Mouse (Mus musculus) liver, postnatal 0 days (tissue): ENCODE results near the gene Fam71b.

ENCODE experiments used
- CTCF ChIP-seq: sonication (generic); IDR thresholded peaks from 2 replicates; pipeline ENCODE4 v1.5.1; 2016; ENCODE audit warnings: antibody characterized with exemption, low read depth
- EP300 ChIP-seq: IDR thresholded peaks from 2 replicates; pipeline ENCODE4 v1.6.1; 2016; ENCODE audit warnings: antibody characterized with exemption, low read depth, mild to moderate bottlenecking

- TF ChIP-seq CTCF (no peak), EP300 (no peak)
Measured at GRCm38 (mm10) chr11:46375015-46375414, 21.3 kb upstream of the Fam71b start.
